23 mouse cellular contexts compared by ENCODE assay signal in the genomic region with DNA sequence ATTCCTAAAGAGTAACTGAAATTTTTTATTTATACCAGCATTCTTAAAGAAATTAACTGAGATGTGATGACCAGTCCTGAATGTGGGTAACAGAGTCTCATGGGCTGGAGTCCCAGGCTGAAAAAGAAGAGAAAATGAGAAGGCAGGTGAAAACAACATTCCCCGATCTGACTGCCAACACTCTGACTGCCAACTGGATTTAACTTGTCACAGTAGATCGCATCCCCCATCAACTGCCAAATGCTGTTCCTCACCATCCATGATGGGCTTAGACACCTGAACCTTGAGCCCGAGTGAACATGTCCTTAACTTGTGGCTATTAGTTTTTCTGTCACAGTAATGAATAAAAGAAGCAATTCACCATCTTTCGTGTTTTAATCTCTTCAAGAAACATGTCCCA.
DNase-seq lines count a peak whose midpoint lies in the region; ATAC-seq lines count a peak whose summit lies in the region.
"Had no signal": no experiment of that assay in that cellular context is flagged by ENCODE, and none has a peak within 500 bp of the region (broad histone marks: within the 10 kb centered on the region; RNA-seq: fewer than 3 reads in every experiment).

No protein-coding gene starts in this region.

- no peaks in the 10 kb centered on the region for H3K4me1 ChIP-seq in kidney, embryonic 16.5 days (ENCODE audit: insufficient read depth, low read length)
- no peaks in the 10 kb centered on the region for H3K4me1 ChIP-seq in liver, embryonic 11.5 days (replicated peaks; ENCODE audit: control insufficient read depth, insufficient read depth, low read length)
- H3K4me1 ChIP-seq: forebrain, embryonic 10.5 days; forebrain, embryonic 13.5 days; hindbrain, embryonic 13.5 days had no signal

- no peak overlapping the region for H3K27ac ChIP-seq in kidney, embryonic 16.5 days (ENCODE audit: low read length)
- H3K27ac ChIP-seq in liver, embryonic 11.5 days (ENCODE audit: low read depth, low read length), result no peak overlapping the region
- H3K27ac ChIP-seq: forebrain, embryonic 10.5 days; forebrain, embryonic 13.5 days; gastrocnemius, adult 2 months; hindbrain, embryonic 13.5 days had no signal

- H3K27me3 ChIP-seq in kidney, embryonic 16.5 days (ENCODE audit: insufficient read depth, low read length), result no peaks in the 10 kb centered on the region
- no peaks in the 10 kb centered on the region for H3K27me3 ChIP-seq in liver, embryonic 11.5 days (replicated peaks; ENCODE audit: control insufficient read depth, insufficient read depth, low read length)
- H3K27me3 ChIP-seq: CH12.LX; forebrain, embryonic 13.5 days; hindbrain, embryonic 13.5 days; Patski had no signal

- DNase-seq in cerebellum, adult 18-20 months, result peak; percentile 10 to 24
- peak; percentile 53 for DNase-seq in brain, adult 2 months (ENCODE audit: low read depth, low spot score)
- peak; percentile 25 for DNase-seq in cerebellum, adult 9-11 months
- DNase-seq in liver, embryonic 11.5 days (ENCODE audit: low spot score), result no peak
- DNase-seq: adrenal gland, adult 2 months; adrenal gland, postnatal 14 days; B cell, adult 2 months; gastrocnemius, adult 2 months; gastrocnemius, postnatal 14 days; heart, adult 11 months; kidney, adult 2 months had no signal

- no peak overlapping the region for H3K4me2 ChIP-seq in kidney, embryonic 16.5 days (replicated peaks; ENCODE audit: low read depth, low read length)
- H3K4me2 ChIP-seq in liver, embryonic 11.5 days, result no peak overlapping the region
- H3K4me2 ChIP-seq: forebrain, embryonic 13.5 days; heart, embryonic 11.5 days; hindbrain, embryonic 13.5 days had no signal

- no peak for ATAC-seq in cerebellum, adult (ENCODE audit: insufficient number of reproducible peaks, low FRiP score, low TSS enrichment)
- no peak for ATAC-seq in kidney, embryonic 16.5 days (ENCODE audit: low FRiP score, low TSS enrichment)
- ATAC-seq in liver, embryonic 11.5 days (replicated peaks; ENCODE audit: low FRiP score), result no peak
- ATAC-seq: forebrain, embryonic 13.5 days; forebrain, embryonic 16.5 days; hindbrain, embryonic 16.5 days; intestine, postnatal 0 days; Patski had no signal

- no peak overlapping the region for H3K4me3 ChIP-seq in kidney, embryonic 16.5 days (ENCODE audit: low read length)
- H3K4me3 ChIP-seq in liver, embryonic 11.5 days (ENCODE audit: low read depth, low read length), result no peak overlapping the region
- H3K4me3 ChIP-seq: forebrain, embryonic 10.5 days; forebrain, embryonic 13.5 days; gastrocnemius, adult 2 months; hindbrain, embryonic 13.5 days had no signal

- H3K9ac ChIP-seq in kidney, embryonic 16.5 days (replicated peaks; ENCODE audit: low read length), result no peak overlapping the region
- H3K9ac ChIP-seq in liver, embryonic 11.5 days (ENCODE audit: low read depth, low read length), result no peak overlapping the region
- H3K9ac ChIP-seq: forebrain, embryonic 13.5 days; hindbrain, embryonic 13.5 days had no signal

- H3K36me3 ChIP-seq in kidney, embryonic 16.5 days (ENCODE audit: insufficient read depth, low read length), result no peaks in the 10 kb centered on the region
- H3K36me3 ChIP-seq in liver, embryonic 11.5 days (ENCODE audit: control insufficient read depth, insufficient read depth, low read length), result no peaks in the 10 kb centered on the region
- H3K36me3 ChIP-seq: forebrain, embryonic 10.5 days; G1E; hindbrain, embryonic 13.5 days had no signal

- H3K9me3 ChIP-seq in kidney, embryonic 16.5 days (ENCODE audit: low read length), result no peaks in the 10 kb centered on the region
- H3K9me3 ChIP-seq in liver, embryonic 11.5 days (ENCODE audit: control insufficient read depth, low read length), result no peaks in the 10 kb centered on the region
- H3K9me3 ChIP-seq: forebrain, embryonic 10.5 days; forebrain, embryonic 13.5 days; hindbrain, embryonic 13.5 days had no signal

- WGBS in kidney, embryonic 16.5 days, result 87% methylated on average over 4 of the region's 4 CpGs
- 86% methylated on average over 4 of the region's 4 CpGs for WGBS in liver, embryonic 11.5 days
